Mouse (Mus musculus): ENCODE measurements around the gene Tmem43. TPM values are rescaled to one million over a fixed set of nuclear protein-coding genes. Genes with fewer than 3 reads are reported as not detected.

Gene Tmem43
- polyA plus RNA-seq, 1 experiment from 2014 or later = 66.4 TPM

- Histone ChIP-seq H3K9ac (ENCODE audit: low read length) (no peak overlapping the region), H3K4me3 (ENCODE audit: low read depth, low read length) (no peak overlapping the region), H3K9me3 (ENCODE audit: control insufficient read depth, low read length) (no peaks in the 10 kb centered on the region), H3K4me1 (ENCODE audit: control insufficient read depth, insufficient read depth, low read length) (no peaks in the 10 kb centered on the region), H3K36me3 (ENCODE audit: control insufficient read depth, insufficient read depth, low read length) (no peaks in the 10 kb centered on the region), H3K27ac (replicated peaks; ENCODE audit: low read depth, low read length) (no peak overlapping the region), H3K4me2 (ENCODE audit: low read depth, severe bottlenecking) (no peak overlapping the region), H3K27me3 (ENCODE audit: control insufficient read depth, insufficient read depth, low read length) (no peaks in the 10 kb centered on the region)
- no peak for DNase-seq (ENCODE audit: low spot score)
- ATAC-seq (ENCODE audit: insufficient number of reproducible peaks, low FRiP score, low TSS enrichment, low read depth) = no peak
- 52% methylated on average over 5 of the region's 5 CpGs for WGBS
Measured at GRCm38 (mm10) chr6:91533359-91533758, 59.9 kb downstream of the Tmem43 start.

GRCm38 (mm10) chr6:91533771-91534170, 60.3 kb downstream of the Tmem43 start:
- Histone ChIP-seq H3K9me3 (ENCODE audit: control insufficient read depth, low read length) (no peaks in the 10 kb centered on the region), H3K36me3 (ENCODE audit: control insufficient read depth, insufficient read depth, low read length) (no peaks in the 10 kb centered on the region), H3K9ac (ENCODE audit: low read length) (no peak overlapping the region), H3K4me3 (ENCODE audit: low read depth, low read length) (no peak overlapping the region), H3K4me1 (ENCODE audit: control insufficient read depth, insufficient read depth, low read length) (no peaks in the 10 kb centered on the region), H3K27me3 (ENCODE audit: control insufficient read depth, insufficient read depth, low read length) (no peaks in the 10 kb centered on the region), H3K27ac (replicated peaks; ENCODE audit: low read depth, low read length) (no peak overlapping the region), H3K4me2 (ENCODE audit: low read depth, severe bottlenecking) (no peak overlapping the region)
- ATAC-seq (ENCODE audit: insufficient number of reproducible peaks, low FRiP score, low TSS enrichment, low read depth) (no peak), DNase-seq (ENCODE audit: low spot score) (no peak)
- 57% methylated on average over 2 of the region's 2 CpGs for WGBS

GRCm38 (mm10) chr6:91534268-91534667, 60.8 kb downstream of the Tmem43 start:
- no peaks in the 10 kb centered on the region for H3K27me3 ChIP-seq (ENCODE audit: control insufficient read depth, insufficient read depth, low read length)

GRCm38 (mm10) chr6:91535231-91535630, 61.7 kb downstream of the Tmem43 start:
- no peak for ATAC-seq (ENCODE audit: insufficient number of reproducible peaks, low FRiP score, low TSS enrichment, low read depth)
- WGBS = 76% methylated on average over 3 of the region's 3 CpGs
- Histone ChIP-seq H3K9ac (ENCODE audit: low read length) (no peak overlapping the region), H3K36me3 (ENCODE audit: control insufficient read depth, insufficient read depth, low read length) (no peaks in the 10 kb centered on the region), H3K27ac (replicated peaks; ENCODE audit: low read depth, low read length) (no peak overlapping the region), H3K27me3 (ENCODE audit: control insufficient read depth, insufficient read depth, low read length) (no peaks in the 10 kb centered on the region), H3K4me3 (ENCODE audit: low read depth, low read length) (no peak overlapping the region), H3K9me3 (ENCODE audit: control insufficient read depth, low read length) (no peaks in the 10 kb centered on the region), H3K4me2 (ENCODE audit: low read depth, severe bottlenecking) (no peak overlapping the region), H3K4me1 (ENCODE audit: control insufficient read depth, insufficient read depth, low read length) (no peaks in the 10 kb centered on the region)
- no peak for DNase-seq (ENCODE audit: low spot score)

More at GRCm38 (mm10) chr6:91534268-91534667, 60.8 kb downstream of the Tmem43 start:
- no peaks in the 10 kb centered on the region for H3K9me3 ChIP-seq (ENCODE audit: control insufficient read depth, low read length)
- ATAC-seq (ENCODE audit: insufficient number of reproducible peaks, low FRiP score, low TSS enrichment, low read depth) (no peak), DNase-seq (ENCODE audit: low spot score) (no peak)
- H3K4me3 ChIP-seq (ENCODE audit: low read depth, low read length) = no peak overlapping the region
- H3K4me2 ChIP-seq (ENCODE audit: low read depth, severe bottlenecking) = no peak overlapping the region
- H3K9ac ChIP-seq (ENCODE audit: low read length) = no peak overlapping the region
- H3K27ac ChIP-seq (replicated peaks; ENCODE audit: low read depth, low read length) = no peak overlapping the region
- no peaks in the 10 kb centered on the region for H3K36me3 ChIP-seq (ENCODE audit: control insufficient read depth, insufficient read depth, low read length)
- 82% methylated on average over 4 of the region's 4 CpGs for WGBS
- no peaks in the 10 kb centered on the region for H3K4me1 ChIP-seq (ENCODE audit: control insufficient read depth, insufficient read depth, low read length)

GRCm38 (mm10) chr6:91536047-91536765, 62.7 kb downstream of the Tmem43 start:
- H3K36me3 ChIP-seq (ENCODE audit: control insufficient read depth, insufficient read depth, low read length) = no peaks in the 10 kb centered on the region
- 89% methylated on average over 11 of the region's 11 CpGs for WGBS
- H3K27me3 ChIP-seq (ENCODE audit: control insufficient read depth, insufficient read depth, low read length) = no peaks in the 10 kb centered on the region
- H3K4me2 ChIP-seq (ENCODE audit: low read depth, severe bottlenecking) = no peak overlapping the region
- no peak overlapping the region for H3K4me3 ChIP-seq (ENCODE audit: low read depth, low read length)
- H3K4me1 ChIP-seq (ENCODE audit: control insufficient read depth, insufficient read depth, low read length) = no peaks in the 10 kb centered on the region
- DNase-seq (ENCODE audit: low spot score) (no peak), ATAC-seq (ENCODE audit: insufficient number of reproducible peaks, low FRiP score, low TSS enrichment, low read depth) (no peak)
- no peak overlapping the region for H3K27ac ChIP-seq (replicated peaks; ENCODE audit: low read depth, low read length)
- no peaks in the 10 kb centered on the region for H3K9me3 ChIP-seq (ENCODE audit: control insufficient read depth, low read length)
- no peak overlapping the region for H3K9ac ChIP-seq (ENCODE audit: low read length)

Other genes with a start within 250 kb of the Tmem43 start
- gene Wnt7a, start 62.3 kb upstream of the Tmem43 start, polyA plus RNA-seq (2014; fragmentation: Nextera tagmentation; extraction: Ambion mirVana) = 2.5 and 2.8 TPM in 2 replicates
- 27.3 and 28.3 TPM in 2 replicates for gene Chchd4, start 157 bp upstream of the Tmem43 start, polyA plus RNA-seq (2014; fragmentation: Nextera tagmentation; extraction: Ambion mirVana)
- gene Xpc, start 42.2 kb downstream of the Tmem43 start, polyA plus RNA-seq (2014; fragmentation: Nextera tagmentation; extraction: Ambion mirVana) = 25.7 and 26.7 TPM in 2 replicates
- gene Lsm3, start 42.2 kb downstream of the Tmem43 start, polyA plus RNA-seq (2014; fragmentation: Nextera tagmentation; extraction: Ambion mirVana) = 415 and 423 TPM in 2 replicates
- 34.4 and 36.1 TPM in 2 replicates for gene Slc6a6, start 210.3 kb downstream of the Tmem43 start, polyA plus RNA-seq (2014; fragmentation: Nextera tagmentation; extraction: Ambion mirVana)

All from limb, embryonic 11.5 days (tissue).